Mouse (Mus musculus) midbrain, embryonic 13.5 days (tissue): Measurements from ENCODE around the gene Gal3st2. TPM values are rescaled to one million over a fixed set of nuclear protein-coding genes. Genes with fewer than 3 reads are reported as not detected.
"Not testable (repeated sequence)": the region's sequence is repeated elsewhere in the genome, so short reads cannot be mapped to it uniquely, and the experiment has no call there.

Source experiments
- ATAC-seq: fragments of 200-750 bp; cut with Nextera tagmentation; 2 replicates; pipeline ENCODE4 v1.8.0; 2017; ENCODE audit warnings: mild to moderate bottlenecking, moderate TSS enrichment, moderate library complexity
- H3K27ac ChIP-seq: fragments of 300-500 bp; sonication (generic); 2 replicates; pipeline ENCODE4 v1.5.1; 2015; ENCODE audit warnings: inconsistent platforms, mild to moderate bottlenecking, moderate library complexity
- H3K27me3 ChIP-seq: fragments of 300-500 bp; sonication (generic); 2 replicates; pipeline ENCODE4 v1.6.1; 2015; ENCODE audit warnings: mild to moderate bottlenecking, inconsistent platforms
- H3K36me3 ChIP-seq: fragments of 300-500 bp; sonication (generic); 2 replicates; pipeline ENCODE4 v1.6.1; 2015; ENCODE audit warnings: mild to moderate bottlenecking, inconsistent platforms
- H3K4me1 ChIP-seq: fragments of 300-500 bp; sonication (generic); replicated peaks from 2 replicates; pipeline ENCODE4 v1.6.1; 2015; ENCODE audit warnings: inconsistent platforms
- H3K4me2 ChIP-seq: fragments of 300-500 bp; sonication (generic); replicated peaks from 2 replicates; pipeline ENCODE4 v1.6.1; 2015; ENCODE audit warnings: moderate library complexity, mild to moderate bottlenecking, inconsistent platforms
- H3K4me3 ChIP-seq: fragments of 300-500 bp; sonication (generic); replicated peaks from 2 replicates; pipeline ENCODE4 v1.5.1; 2015; ENCODE audit warnings: mild to moderate bottlenecking, inconsistent platforms
- H3K9ac ChIP-seq: fragments of 300-500 bp; sonication (generic); replicated peaks from 2 replicates; pipeline ENCODE4 v1.6.1; 2015; ENCODE audit warnings: mild to moderate bottlenecking, inconsistent platforms
- H3K9me3 ChIP-seq: fragments of 300-500 bp; sonication (generic); 2 replicates; pipeline ENCODE4 v1.6.1; 2016; ENCODE audit warnings: mild to moderate bottlenecking, inconsistent platforms
- WGBS: fragments of 180-500 bp; shearing (Covaris S2); methylation state at CpG from one replicate; pipeline ENCODE4 v1.1.7; 2015; 5-methylcytosine and 5-hydroxymethylcytosine counted together
- polyA plus RNA-seq: library from polyadenylated mRNA; unstranded; fragments of >200 nt; fragmentation: Nextera tagmentation; extraction: Ambion mirVana; gene quantifications from 2 replicates; pipeline ENCODE4 v1.2.1, GENCODE M21; 2015

Gal3st2 gene
- polyA plus RNA-seq, 1 experiment from 2014 or later, result not detected

- Histone ChIP-seq H3K27me3 (no peaks in the 10 kb centered on the region), H3K9me3 (no peaks in the 10 kb centered on the region), H3K4me2 (no peak overlapping the region), H3K36me3 (peaks cover 24% of the 10 kb centered on the region), H3K4me3 (no peak overlapping the region), H3K4me1 (no peaks in the 10 kb centered on the region), H3K9ac (no peak overlapping the region), H3K27ac (no peak overlapping the region)
- WGBS, result 97% methylated on average over 4 of the region's 4 CpGs
- no peak for ATAC-seq
Observed at GRCm38 (mm10) chr1:93835211-93835610, 25.9 kb upstream of the Gal3st2 start.

GRCm38 (mm10) chr1:93835876-93836531 is 25.1 kb upstream of the Gal3st2 start:
- Histone ChIP-seq H3K9ac (no peak overlapping the region), H3K36me3 (peaks cover 24% of the 10 kb centered on the region), H3K27me3 (no peaks in the 10 kb centered on the region), H3K27ac (no peak overlapping the region), H3K4me1 (no peaks in the 10 kb centered on the region), H3K4me2 (no peak overlapping the region), H3K9me3 (no peaks in the 10 kb centered on the region), H3K4me3 (no peak overlapping the region)
- no peak for ATAC-seq
- 92% methylated on average over 6 of the region's 6 CpGs for WGBS

- ATAC-seq, result no peak
- peaks cover 24% of the 10 kb centered on the region for H3K36me3 ChIP-seq
- no peak overlapping the region for H3K27ac ChIP-seq
- H3K4me3 ChIP-seq, result no peak overlapping the region
- H3K4me2 ChIP-seq, result no peak overlapping the region
- no peaks in the 10 kb centered on the region for H3K27me3 ChIP-seq
- H3K9me3 ChIP-seq, result no peaks in the 10 kb centered on the region
- H3K4me1 ChIP-seq, result no peaks in the 10 kb centered on the region
- WGBS, result 88% methylated on average over 2 of the region's 2 CpGs
- no peak overlapping the region for H3K9ac ChIP-seq
Observed at GRCm38 (mm10) chr1:93836532-93836913, 24.6 kb upstream of the Gal3st2 start.

GRCm38 (mm10) chr1:93837335-93837734 is 23.8 kb upstream of the Gal3st2 start:
- no peak overlapping the region for H3K27ac ChIP-seq
- H3K4me3 ChIP-seq, result no peak overlapping the region
- H3K36me3 ChIP-seq, result peaks cover 24% of the 10 kb centered on the region
- no peaks in the 10 kb centered on the region for H3K27me3 ChIP-seq
- WGBS, result 93% methylated on average over 8 of the region's 8 CpGs
- H3K9ac ChIP-seq, result no peak overlapping the region
- ATAC-seq, result no peak
- H3K9me3 ChIP-seq, result no peaks in the 10 kb centered on the region
- H3K4me2 ChIP-seq, result no peak overlapping the region
- H3K4me1 ChIP-seq, result no peaks in the 10 kb centered on the region

- WGBS, result 88% methylated on average over 8 of the region's 8 CpGs
- ATAC-seq, result not testable (repeated sequence)
Observed at GRCm38 (mm10) chr1:93838569-93838968, 22.5 kb upstream of the Gal3st2 start.

GRCm38 (mm10) chr1:93845766-93846366 is 15.2 kb upstream of the Gal3st2 start:
- H3K36me3 ChIP-seq, H3K4me1 ChIP-seq, H3K27ac ChIP-seq, H3K27me3 ChIP-seq, H3K9ac ChIP-seq, H3K4me3 ChIP-seq, H3K4me2 ChIP-seq, H3K9me3 ChIP-seq: not testable (repeated sequence)
- 78% methylated on average over 2 of the region's 3 CpGs for WGBS
- peak; percentile 65 for ATAC-seq

More at GRCm38 (mm10) chr1:93838569-93838968, 22.5 kb upstream of the Gal3st2 start:
- H3K4me1 ChIP-seq, H3K27me3 ChIP-seq, H3K9me3 ChIP-seq, H3K4me3 ChIP-seq, H3K9ac ChIP-seq, H3K27ac ChIP-seq, H3K4me2 ChIP-seq: not testable (repeated sequence)
- peaks cover 24% of the 10 kb centered on the region for H3K36me3 ChIP-seq

- not testable (repeated sequence) for ATAC-seq, H3K4me2 ChIP-seq, H3K27me3 ChIP-seq, H3K4me1 ChIP-seq, H3K9me3 ChIP-seq, H3K9ac ChIP-seq, H3K27ac ChIP-seq, H3K36me3 ChIP-seq, H3K4me3 ChIP-seq
- WGBS, result 84% methylated on average over 4 of the region's 4 CpGs
Observed at GRCm38 (mm10) chr1:93855790-93856189, 5.3 kb upstream of the Gal3st2 start.

- H3K9me3 ChIP-seq, result no peaks in the 10 kb centered on the region
- no peak for ATAC-seq
- no peak overlapping the region for H3K4me3 ChIP-seq
- H3K36me3 ChIP-seq, result no peaks in the 10 kb centered on the region
- no peak overlapping the region for H3K4me2 ChIP-seq
- no peak overlapping the region for H3K9ac ChIP-seq
- H3K4me1 ChIP-seq, result no peaks in the 10 kb centered on the region
- no peaks in the 10 kb centered on the region for H3K27me3 ChIP-seq
- no peak overlapping the region for H3K27ac ChIP-seq
- 68% methylated on average over 6 of the region's 6 CpGs for WGBS
Observed at GRCm38 (mm10) chr1:93857370-93857769, 3.7 kb upstream of the Gal3st2 start.

- no peak for ATAC-seq
- WGBS, result 94% methylated on average over 3 of the region's 3 CpGs
- Histone ChIP-seq H3K27me3 (no peaks in the 10 kb centered on the region), H3K4me3 (no peak overlapping the region), H3K9me3 (no peaks in the 10 kb centered on the region), H3K27ac (no peak overlapping the region), H3K36me3 (no peaks in the 10 kb centered on the region), H3K4me1 (no peaks in the 10 kb centered on the region), H3K4me2 (no peak overlapping the region), H3K9ac (no peak overlapping the region)
Observed at GRCm38 (mm10) chr1:93857991-93858390, 3.1 kb upstream of the Gal3st2 start.

GRCm38 (mm10) chr1:93859619-93860018 is 1.5 kb upstream of the Gal3st2 start:
- Histone ChIP-seq H3K9me3 (no peaks in the 10 kb centered on the region), H3K27ac (no peak overlapping the region), H3K27me3 (no peaks in the 10 kb centered on the region), H3K4me3 (no peak overlapping the region), H3K4me2 (no peak overlapping the region), H3K9ac (no peak overlapping the region), H3K4me1 (no peaks in the 10 kb centered on the region), H3K36me3 (no peaks in the 10 kb centered on the region)
- ATAC-seq, result no peak

- H3K9ac ChIP-seq, H3K9me3 ChIP-seq, H3K4me1 ChIP-seq, H3K4me2 ChIP-seq, H3K27ac ChIP-seq, H3K27me3 ChIP-seq, H3K4me3 ChIP-seq, H3K36me3 ChIP-seq: not testable (repeated sequence)
- WGBS, result 100% methylated on average over 1 of the region's 1 CpGs
- ATAC-seq, result peak; percentile 53; the same call in 1 of the 2 replicates
Observed at GRCm38 (mm10) chr1:93871594-93872105, 10.5 kb downstream of the Gal3st2 start.

- ATAC-seq, H3K27me3 ChIP-seq, H3K4me1 ChIP-seq, H3K4me3 ChIP-seq, H3K9me3 ChIP-seq, H3K4me2 ChIP-seq, H3K27ac ChIP-seq, H3K9ac ChIP-seq, H3K36me3 ChIP-seq: not testable (repeated sequence)
- WGBS, result 94% methylated on average over 17 of the region's 22 CpGs
Observed at GRCm38 (mm10) chr1:93874405-93874804, 13.3 kb downstream of the Gal3st2 start.

GRCm38 (mm10) chr1:93881778-93882177 is 20.7 kb downstream of the Gal3st2 start:
- H3K9me3 ChIP-seq, H3K27ac ChIP-seq, H3K9ac ChIP-seq, H3K27me3 ChIP-seq, H3K4me2 ChIP-seq, H3K36me3 ChIP-seq, H3K4me1 ChIP-seq, H3K4me3 ChIP-seq: not testable (repeated sequence)
- 0 out of 2 replicates have a peak, but pooled peaks have one; percentile 34 for ATAC-seq
- no CpG with 5 or more reads among the region's 11 CpGs for WGBS
